Mouse (Mus musculus) liver, embryonic 14.5 days (tissue): ENCODE measurements around the gene Abcb1b. TPM values are rescaled to one million over a fixed set of nuclear protein-coding genes. Genes with fewer than 3 reads are reported as not detected.

Experiments used
- ATAC-seq: fragments of 200-750 bp; cut with Nextera tagmentation; 2 replicates; pipeline ENCODE4 v1.8.0; 2017; ENCODE audit warnings: moderate number of reproducible peaks, mild to moderate bottlenecking, moderate library complexity; ENCODE audit not compliant: insufficient read depth
- DNase-seq, 3 experiments: peaks; one replicate each; pipeline ENCODE4 v3.0.0-alpha.2; 2012 to 2013; ENCODE audit warnings: low read depth in 3 of 3, low spot score in 3 of 3
- H3K27ac ChIP-seq: fragments of 300-500 bp; sonication (generic); 2 replicates; pipeline ENCODE4 v1.5.1; 2014; ENCODE audit warnings: moderate library complexity, mild to moderate bottlenecking, control low read depth, inconsistent platforms
- H3K27me3 ChIP-seq: fragments of 300-500 bp; sonication (generic); 2 replicates; pipeline ENCODE4 v1.6.1; 2014; ENCODE audit warnings: mild to moderate bottlenecking, low read length, moderate library complexity; ENCODE audit not compliant: control insufficient read depth, insufficient read depth
- H3K36me3 ChIP-seq: fragments of 300-500 bp; sonication (generic); replicated peaks from 2 replicates; pipeline ENCODE4 v1.6.1; 2014; ENCODE audit warnings: low read depth; ENCODE audit not compliant: control insufficient read depth, insufficient read depth
- H3K4me1 ChIP-seq, 2 experiments: fragments of 200-500 bp in 1 of 2; fragments of 300-500 bp in 1 of 2; sonication (generic) in 1 of 2; replicated peaks; 2 replicates each; pipeline ENCODE4 v1.6.1; 2012 to 2014; ENCODE audit warnings: antibody characterized with exemption in 1 of 2, inconsistent platforms in 1 of 2, low read length in 1 of 2; ENCODE audit not compliant: control insufficient read depth in 2 of 2, insufficient read depth in 2 of 2
- H3K4me2 ChIP-seq: fragments of 300-500 bp; sonication (generic); 2 replicates; pipeline ENCODE4 v1.6.1; 2014; ENCODE audit warnings: low read depth, mild to moderate bottlenecking, control low read depth, moderate library complexity
- H3K4me3 ChIP-seq, 2 experiments: fragments of 200-500 bp in 1 of 2; fragments of 300-500 bp in 1 of 2; sonication (generic) in 1 of 2; 2 replicates each; pipeline ENCODE4 v1.5.1; 2012 to 2014; ENCODE audit warnings: low read depth in 2 of 2, low read length in 2 of 2, mild to moderate bottlenecking in 2 of 2, control low read depth in 1 of 2, inconsistent platforms in 1 of 2, moderate library complexity in 1 of 2; ENCODE audit not compliant: insufficient read depth in 1 of 2
- H3K9ac ChIP-seq: fragments of 300-500 bp; sonication (generic); replicated peaks from 2 replicates; pipeline ENCODE4 v1.6.1; 2014; ENCODE audit warnings: mild to moderate bottlenecking, control low read depth, moderate library complexity
- H3K9me3 ChIP-seq: fragments of 300-500 bp; sonication (generic); 2 replicates; pipeline ENCODE4 v1.6.1; 2016; ENCODE audit warnings: low read length, mixed read lengths; ENCODE audit not compliant: control insufficient read depth
- CTCF ChIP-seq: IDR thresholded peaks from 2 replicates; pipeline ENCODE4 v1.5.1; 2016; ENCODE audit warnings: antibody characterized with exemption, low read depth, control low read depth
- EP300 ChIP-seq: IDR thresholded peaks from 2 replicates; pipeline ENCODE4 v1.6.1; 2016; ENCODE audit warnings: antibody characterized with exemption, low read depth
- WGBS: fragments of 180-500 bp; shearing (Covaris S2); extraction: QIAGEN DNeasy Blood & Tissue Kit; methylation state at CpG from one replicate; pipeline ENCODE4 v1.1.7; 2014; ENCODE audit not compliant: insufficient replicate concordance; 5-methylcytosine and 5-hydroxymethylcytosine counted together
- polyA plus RNA-seq, 2 experiments: library from polyadenylated mRNA; depleted of rRNA in 1 of 2; stranded (reverse) in 1 of 2; unstranded in 1 of 2; fragments of >200 nt; fragmentation: Nextera tagmentation in 1 of 2; extraction: Ambion mirVana in 1 of 2; gene quantifications; 2 replicates each; pipeline versions ENCODE4 v1.2.1 to v1.2.3; 2012 to 2014

Gene Abcb1b
- polyA plus RNA-seq, 2 experiments, result 0.20 to 0.84 TPM

DNA sequence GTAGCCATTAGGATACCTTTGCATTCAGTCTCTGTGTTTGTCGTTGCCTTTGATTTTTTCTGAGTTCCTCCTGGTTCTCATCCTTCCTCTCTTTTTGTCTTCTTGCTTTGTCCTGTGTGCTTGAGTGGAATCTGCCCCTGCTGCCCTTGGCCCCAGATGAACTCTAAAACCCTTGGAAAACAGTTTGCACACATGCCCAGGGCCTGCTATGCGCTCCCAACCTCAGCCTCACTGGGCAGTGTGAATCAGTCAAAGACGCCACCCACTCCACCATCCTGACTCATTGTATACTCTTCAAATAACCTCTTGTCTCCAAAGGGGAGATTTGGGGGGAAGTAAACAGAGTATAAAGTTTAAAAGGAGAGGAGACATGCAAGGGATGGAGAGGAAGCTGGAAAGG lies 100.3 kb downstream of the Abcb1b start:
- 75% methylated on average over 3 of the region's 3 CpGs for whole genome bisulfite sequencing
- Histone ChIP-seq H3K27me3 (no peaks in the 10 kb centered on the region), H3K36me3 (peaks cover 48% of the 10 kb centered on the region), H3K9ac (no peak overlapping the region), H3K4me3 (no peak overlapping the region), H3K27ac (no peak overlapping the region), H3K4me1 (peaks cover 11 to 13% of the 10 kb centered on the region in 2 experiments), H3K4me2 (no peak overlapping the region), H3K9me3 (no peaks in the 10 kb centered on the region)
- no peak for TF ChIP-seq EP300
- TF ChIP-seq CTCF, result no peak
- no peak for DNase-seq
- ATAC-seq, result no peak

DNA sequence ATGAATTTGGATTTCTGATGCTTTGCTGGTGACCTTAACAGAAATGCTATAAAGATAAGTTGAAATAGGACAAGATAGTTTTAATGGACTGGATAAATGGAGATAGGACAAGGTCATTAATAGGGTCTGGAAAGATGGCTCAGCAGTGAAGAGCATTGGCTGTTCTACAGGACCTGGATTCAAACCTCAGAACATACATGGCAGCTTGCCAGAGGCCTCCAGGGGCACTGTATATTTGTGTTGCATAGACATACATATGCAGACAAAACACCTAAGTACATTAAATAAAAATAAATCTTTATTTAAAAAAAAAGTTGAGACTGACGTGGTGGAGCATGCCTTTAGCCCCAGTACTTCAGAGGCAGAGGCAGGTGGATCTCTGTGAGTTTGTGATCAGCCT lies 103.1 kb downstream of the Abcb1b start:
- TF ChIP-seq EP300, result no peak
- no peak for TF ChIP-seq CTCF
- H3K4me3 ChIP-seq, result no peak overlapping the region
- H3K9ac ChIP-seq, result no peak overlapping the region
- no peak overlapping the region for H3K27ac ChIP-seq
- no peaks in the 10 kb centered on the region for H3K27me3 ChIP-seq
- peaks cover 63% of the 10 kb centered on the region for H3K36me3 ChIP-seq
- peaks cover 7 to 8% of the 10 kb centered on the region in 2 experiments for H3K4me1 ChIP-seq
- no peaks in the 10 kb centered on the region for H3K9me3 ChIP-seq
- ATAC-seq (no peak), DNase-seq (no peak)
- H3K4me2 ChIP-seq, result no peak overlapping the region
- WGBS, result 69% methylated on average over 1 of the region's 1 CpGs

DNA sequence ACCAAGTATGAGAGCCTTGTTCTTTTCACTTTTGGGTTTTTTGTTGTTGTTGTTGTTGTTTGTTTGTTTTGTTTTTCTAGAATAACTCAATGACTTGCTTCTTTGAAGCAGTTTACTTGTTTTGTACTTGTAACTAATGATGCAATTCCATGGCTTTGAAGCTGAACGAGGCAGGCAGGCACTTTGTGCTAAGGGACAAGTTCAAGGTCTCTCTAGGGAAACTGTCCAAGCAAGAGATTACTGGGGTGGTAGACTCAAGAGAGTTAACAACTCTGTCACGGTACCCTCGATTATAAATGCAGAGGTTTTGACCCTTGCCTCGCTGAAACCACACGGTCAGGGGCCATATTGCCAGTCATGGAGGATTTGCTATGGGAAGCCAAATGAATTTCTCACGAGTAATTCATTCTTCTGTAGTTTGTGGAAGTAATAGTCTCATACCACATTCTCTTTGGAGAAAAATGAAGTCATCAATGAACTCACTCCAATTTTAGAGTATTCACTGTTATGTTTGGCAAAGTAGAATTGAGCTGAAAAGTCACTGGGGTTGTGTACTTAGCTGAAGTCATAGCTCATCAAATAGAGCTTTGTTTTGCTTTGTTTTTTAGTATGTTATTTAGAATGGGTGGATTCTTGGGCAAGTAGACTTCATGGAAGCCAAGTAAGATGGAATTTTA lies 104.3 kb downstream of the Abcb1b start:
- Histone ChIP-seq H3K27me3 (no peaks in the 10 kb centered on the region), H3K27ac (no peak overlapping the region), H3K36me3 (peaks cover 62% of the 10 kb centered on the region), H3K4me1 (peaks cover 0 to 2% of the 10 kb centered on the region in 2 experiments; a peak in 1 of 4 replicates), H3K9me3 (no peaks in the 10 kb centered on the region), H3K9ac (no peak overlapping the region), H3K4me3 (no peak overlapping the region), H3K4me2 (no peak overlapping the region)
- ATAC-seq (no peak), DNase-seq (no peak)
- TF ChIP-seq EP300, result no peak
- no peak for TF ChIP-seq CTCF
- 74% methylated on average over 6 of the region's 6 CpGs for WGBS

DNA sequence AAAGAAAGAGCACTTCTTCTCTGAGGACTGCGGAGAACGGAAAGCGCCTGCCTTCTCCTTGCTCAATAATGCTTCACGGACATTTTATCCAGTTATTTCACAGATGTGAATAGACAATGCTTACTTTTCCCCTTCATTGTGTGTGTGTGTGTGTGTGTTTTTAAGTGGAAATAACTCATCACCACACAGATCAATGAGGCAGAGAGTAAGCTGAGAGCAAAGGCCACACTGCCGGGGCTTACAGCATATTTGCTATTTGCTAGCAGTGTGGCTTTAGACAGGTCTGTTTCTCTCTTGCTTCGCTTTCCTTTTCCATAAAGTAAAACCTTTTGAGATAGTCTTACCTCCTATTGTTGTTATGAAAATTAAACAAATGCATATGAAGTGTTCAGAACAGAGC lies 106.6 kb downstream of the Abcb1b start:
- no peak for TF ChIP-seq EP300
- TF ChIP-seq CTCF, result no peak
- H3K27me3 ChIP-seq, result no peaks in the 10 kb centered on the region
- H3K27ac ChIP-seq, result no peak overlapping the region
- WGBS, result 81% methylated on average over 6 of the region's 6 CpGs
- no peaks in the 10 kb centered on the region for H3K9me3 ChIP-seq
- peak; percentile 37; the same call in 1 of the 2 replicates for ATAC-seq
- H3K4me3 ChIP-seq, result no peak overlapping the region
- no peak overlapping the region for H3K4me2 ChIP-seq
- H3K9ac ChIP-seq, result no peak overlapping the region
- peaks cover 60% of the 10 kb centered on the region for H3K36me3 ChIP-seq
- 0 out of 4 replicates have a peak, but pooled peaks cover 0 to 2% of the 10 kb centered on the region in 2 experiments for H3K4me1 ChIP-seq
- no peak for DNase-seq

DNA sequence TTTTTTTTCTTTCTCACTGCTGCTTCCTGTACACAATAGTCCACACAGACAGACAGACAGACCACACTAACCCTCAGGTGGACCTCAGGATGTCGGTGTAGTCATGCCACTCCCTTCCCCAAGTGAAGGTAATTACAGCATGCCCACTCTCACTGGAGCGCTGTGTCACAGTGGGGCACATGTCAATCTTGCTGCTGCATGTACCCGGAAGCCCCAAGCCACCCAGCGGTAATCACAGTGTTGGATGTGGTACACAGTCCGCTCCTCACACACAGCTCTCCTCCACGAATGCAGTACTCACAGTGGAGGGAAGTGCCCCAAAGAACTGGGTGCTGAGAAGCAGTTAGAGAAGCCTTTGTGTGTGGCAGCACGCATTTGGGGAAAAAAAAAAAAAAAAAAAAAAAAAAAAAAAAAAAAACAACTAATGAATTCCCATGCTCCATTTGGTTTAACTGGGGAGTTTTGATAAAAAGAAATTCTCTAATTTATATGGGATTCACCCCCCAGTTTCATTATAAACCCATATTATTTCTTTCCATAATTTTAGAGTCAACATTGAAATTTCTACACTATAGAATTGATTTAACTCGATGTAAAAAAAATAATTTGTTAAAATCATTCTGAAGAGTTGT lies 113.7 kb downstream of the Abcb1b start:
- DNase-seq (no peak), ATAC-seq (no peak)
- Histone ChIP-seq H3K9me3 (no peaks in the 10 kb centered on the region), H3K27me3 (no peaks in the 10 kb centered on the region), H3K4me1 (no peaks in the 10 kb centered on the region), H3K36me3 (peaks cover 64% of the 10 kb centered on the region), H3K9ac (no peak overlapping the region), H3K4me2 (no peak overlapping the region), H3K27ac (no peak overlapping the region), H3K4me3 (no peak overlapping the region)
- TF ChIP-seq EP300, result no peak
- TF ChIP-seq CTCF, result no peak
- WGBS, result 62% methylated on average over 8 of the region's 8 CpGs

Other genes with a start within 250 kb of the Abcb1b start
- gene Rundc3b, start 175.2 kb upstream of the Abcb1b start, polyA plus RNA-seq (2012; rRNA removed), result 0.06 and 0.10 TPM in 2 replicates
- gene Rundc3b, start 175.2 kb upstream of the Abcb1b start, polyA plus RNA-seq (2014; fragmentation: Nextera tagmentation; extraction: Ambion mirVana), result 0.06 and 0.13 TPM in 2 replicates
- gene Abcb1a, start 138.1 kb upstream of the Abcb1b start, polyA plus RNA-seq (2012; rRNA removed), result 0.60 and 0.74 TPM in 2 replicates
- 0.50 and 0.53 TPM in 2 replicates for gene Abcb1a, start 138.1 kb upstream of the Abcb1b start, polyA plus RNA-seq (2014; fragmentation: Nextera tagmentation; extraction: Ambion mirVana)
- gene Abcb4, start 95.6 kb downstream of the Abcb1b start, polyA plus RNA-seq (2012; rRNA removed), result 15.7 and 25.1 TPM in 2 replicates
- 27.1 and 31.8 TPM in 2 replicates for gene Abcb4, start 95.6 kb downstream of the Abcb1b start, polyA plus RNA-seq (2014; fragmentation: Nextera tagmentation; extraction: Ambion mirVana)
- 11.1 and 19.7 TPM in 2 replicates for gene Crot, start 199.2 kb downstream of the Abcb1b start, polyA plus RNA-seq (2012; rRNA removed)
- 49.9 and 51.6 TPM in 2 replicates for gene Crot, start 199.2 kb downstream of the Abcb1b start, polyA plus RNA-seq (2014; fragmentation: Nextera tagmentation; extraction: Ambion mirVana)